Mouse (Mus musculus) Patski (cell line): ENCODE data around the gene Tead4. TPM values are rescaled to one million over a fixed set of nuclear protein-coding genes. Genes with fewer than 3 reads are reported as not detected.

Experiments used
- ATAC-seq: fragments of 100-300 bp; one replicate; pipeline ENCODE4 v1.8.0; 2021
- CTCF ChIA-PET: fragments of 350-600 bp; sonication (Branson Sonifier 250); formaldehyde crosslinking; loops from one replicate; lab custom pipeline; 2022; ENCODE audit warnings: inconsistent platforms; lab: Charles Lee
- POLR2A ChIA-PET: fragments of 350-600 bp; sonication (Branson Sonifier 250); formaldehyde crosslinking; loops from one replicate; lab custom pipeline; 2022; ENCODE audit warnings: antibody characterized with exemption, inconsistent platforms; lab: Charles Lee
- DNase-seq: peaks from one replicate; pipeline ENCODE4 v3.0.0-alpha.2; 2011; ENCODE audit warnings: low read depth, low spot score
- H3K27me3 ChIP-seq: fragments of 371-371 bp; one replicate; pipeline ENCODE4 v1.5.1; 2021
- CTCF ChIP-seq: fragments of 100-300 bp; IDR thresholded peaks from one replicate; pipeline ENCODE4 v1.5.1; 2021
- in situ Hi-C: fragments of 300-500 bp; cut with MboI; formaldehyde crosslinking; loops from 3 replicates; pipeline ENCODE4 v1.11.1; 2018; ENCODE audit warnings: low pct_unique_long_range_greater_than_20kb, mixed read lengths
- polyA plus RNA-seq: library from polyadenylated mRNA; unstranded; gene quantifications from one replicate; pipeline ENCODE4 v1.2.3, GENCODE M21; 2021

Gene Tead4
- polyA plus RNA-seq = 6.1 TPM

DNA sequence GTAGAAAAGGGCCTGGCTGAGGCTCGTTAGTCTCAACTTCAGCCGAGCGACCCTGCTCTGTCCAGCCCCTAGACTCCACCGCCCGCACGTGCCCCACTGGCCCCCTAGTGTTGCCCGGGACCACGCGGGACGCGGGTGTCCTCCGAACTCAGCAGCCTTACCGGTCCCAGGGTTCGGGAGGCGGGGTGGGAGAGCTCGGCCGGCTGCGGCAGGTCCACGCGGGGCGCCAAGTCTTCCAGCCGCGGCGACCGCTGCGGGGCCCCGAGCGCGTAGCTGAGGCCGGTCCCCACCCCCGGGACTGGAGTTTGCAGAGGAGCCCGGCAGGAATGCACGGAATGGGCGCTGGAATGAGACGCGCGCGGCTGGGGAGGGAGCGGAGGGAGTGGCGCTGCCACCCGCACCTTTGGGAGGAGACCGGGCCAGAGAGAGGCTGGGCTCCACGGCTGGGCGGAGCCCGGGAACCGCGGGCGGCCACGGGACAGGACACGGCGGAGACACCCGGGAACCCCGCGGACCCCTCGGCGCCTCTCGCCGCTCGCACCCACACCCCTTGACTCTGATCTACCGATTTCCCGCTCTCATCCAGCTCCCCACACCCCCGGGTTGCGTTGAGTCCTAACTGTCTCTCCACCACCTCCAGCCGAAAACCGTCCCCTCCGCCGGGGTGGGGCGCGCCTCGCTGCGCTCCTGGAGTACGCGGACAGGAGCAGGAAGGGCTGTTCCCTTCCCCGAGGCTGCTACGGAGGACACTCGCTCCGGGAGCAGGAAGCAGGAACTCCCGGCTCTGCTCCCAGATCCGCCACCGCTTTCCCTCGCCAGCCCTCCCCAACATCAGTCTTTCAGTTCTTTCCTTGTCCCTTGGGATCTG is at the start of gene Tead4:
Gene Tead4 (minus strand): TSS at position 690 of the 868 bp plus-strand sequence.
- ATAC-seq = peak; percentile 93
- ChIA-PET POLR2A (interaction anchor here (0.6 to 1.3 kb wide), 3 partner anchors 23 to 82 kb away, joined by 3 read pairs; no protein-coding TSS in a partner anchor), CTCF (interaction anchor here (0.8 to 3.1 kb wide), 5 partner anchors 9 to 111 kb away, joined by 3 to 12 read pairs (median 4); no protein-coding TSS in a partner anchor)
- DNase-seq = no peak
- TF ChIP-seq CTCF = no peak
- in situ Hi-C loops = loop anchor here (5.0 kb wide), 1 partner anchor 58 kb away; no protein-coding TSS in a partner anchor
- no peaks in the 10 kb centered on the region for H3K27me3 ChIP-seq

DNA sequence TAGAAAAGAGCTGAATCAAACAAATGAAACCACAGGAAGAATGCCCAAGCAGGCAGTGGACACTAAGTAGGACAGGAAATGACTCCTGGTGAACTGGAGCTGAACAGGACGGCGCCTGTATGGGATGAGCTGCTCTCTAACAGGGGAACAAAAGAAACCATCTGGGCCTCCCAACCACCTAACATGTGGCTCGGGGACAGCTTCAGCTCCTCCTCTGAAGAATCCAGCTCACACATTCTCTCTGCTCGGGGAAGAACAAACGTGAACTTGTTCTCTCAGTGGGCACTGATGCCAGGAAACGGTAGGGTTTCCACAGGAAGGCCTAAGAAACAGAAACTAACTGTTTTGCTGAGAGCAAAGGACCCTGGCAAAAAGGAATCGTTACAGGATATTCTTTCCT is 49.1 kb upstream of the Tead4 start:
- in situ Hi-C loops = no loop called here
- ATAC-seq = peak; percentile 57
- no peak for TF ChIP-seq CTCF
- no peak for DNase-seq
- no peaks in the 10 kb centered on the region for H3K27me3 ChIP-seq
- POLR2A ChIA-PET = interaction anchor here (2.0 kb wide), 1 partner anchor 10 kb away, joined by 6 read pairs; no protein-coding TSS in a partner anchor
- CTCF ChIA-PET = interaction anchor here (0.7 to 1.6 kb wide), 7 partner anchors 8 to 142 kb away, joined by 3 to 7 read pairs (median 3); no protein-coding TSS in a partner anchor

DNA sequence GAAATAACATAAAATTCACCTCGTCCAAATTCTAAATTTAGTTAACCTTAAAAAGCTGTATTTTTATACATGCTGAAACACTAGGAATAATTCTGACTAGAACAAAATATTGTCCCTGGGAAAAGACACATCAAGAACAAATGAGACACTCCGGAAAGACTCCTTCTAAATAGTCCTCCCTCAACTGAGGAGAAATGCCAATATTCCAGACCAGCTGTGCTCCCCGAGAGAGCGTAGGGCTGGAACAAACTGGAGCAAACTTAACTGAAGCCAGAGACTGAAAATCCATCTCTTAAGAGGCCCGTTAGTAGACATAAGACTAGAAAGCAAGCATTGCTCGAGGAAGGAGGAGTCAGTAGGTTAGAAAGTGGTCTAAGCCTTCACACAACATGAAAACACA is 46.2 kb upstream of the Tead4 start:
- no peak for ATAC-seq
- in situ Hi-C loops = no loop called here
- ChIA-PET POLR2A (no interaction called here), CTCF (interaction anchor here (1.3 kb wide), 2 partner anchors 10 to 12 kb away, joined by 4 read pairs; no protein-coding TSS in a partner anchor)
- H3K27me3 ChIP-seq = no peaks in the 10 kb centered on the region
- no peak for DNase-seq
- no peak for TF ChIP-seq CTCF

DNA sequence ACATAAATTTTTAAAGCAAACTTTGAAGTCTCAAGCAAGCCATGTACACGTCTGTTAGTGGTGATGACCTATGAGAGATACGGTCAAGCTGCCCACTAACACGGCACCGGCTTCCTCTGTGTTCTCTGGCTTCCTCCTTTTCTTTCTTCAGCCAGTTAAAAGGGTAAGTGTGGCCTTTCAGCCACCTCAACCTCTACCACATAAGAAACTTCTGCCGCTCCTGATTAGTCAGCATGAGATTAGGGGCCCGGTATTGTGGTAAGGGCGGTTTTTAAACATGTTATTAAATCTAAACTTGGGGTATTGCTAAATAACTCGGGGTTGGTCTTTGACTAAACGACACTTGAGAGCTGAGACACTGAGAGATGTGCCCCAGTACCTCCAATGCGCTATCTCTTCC is 45.0 kb upstream of the Tead4 start:
- TF ChIP-seq CTCF = no peak
- no peak for DNase-seq
- in situ Hi-C loops = no loop called here
- POLR2A ChIA-PET = no interaction called here
- no peak for ATAC-seq
- H3K27me3 ChIP-seq = no peaks in the 10 kb centered on the region
- CTCF ChIA-PET = interaction anchor here (1.3 kb wide), 1 partner anchor 11 kb away, joined by 4 read pairs; no protein-coding TSS in a partner anchor

DNA sequence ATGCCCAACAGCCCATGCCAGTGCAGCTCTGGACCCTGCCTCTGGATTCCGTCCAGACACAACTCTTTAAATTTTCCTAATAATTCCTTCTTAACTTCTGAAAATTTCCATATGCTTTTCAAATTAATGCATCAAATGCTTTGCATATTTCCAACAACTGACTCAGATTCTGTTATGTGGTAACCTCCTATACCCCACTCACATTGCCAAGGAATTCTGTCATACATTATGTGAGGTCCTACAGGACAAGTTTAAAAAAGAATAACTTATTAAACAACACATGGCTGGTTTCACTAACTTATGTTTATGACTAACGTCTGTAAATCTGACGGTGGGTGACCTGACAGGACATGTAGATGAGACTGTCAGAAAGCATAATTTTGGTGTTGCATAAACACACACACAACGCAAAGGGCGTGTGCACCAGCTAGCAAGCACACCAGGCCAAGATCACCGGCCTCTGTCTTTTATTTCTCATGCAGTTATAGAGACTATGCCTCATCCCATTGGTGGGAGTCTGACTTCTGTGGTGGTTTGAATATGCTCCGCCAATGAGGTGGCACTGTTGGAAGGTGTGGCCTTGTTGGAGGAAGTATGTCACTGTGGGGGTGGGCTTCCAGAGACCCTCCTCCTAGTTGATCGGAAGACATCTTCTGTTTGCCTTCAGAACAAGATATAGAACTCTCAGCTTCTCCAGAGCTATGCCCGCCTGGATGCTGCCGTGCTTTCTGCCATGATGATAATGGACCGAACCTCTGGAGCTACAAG is 41.5 kb upstream of the Tead4 start:
- ChIA-PET POLR2A (interaction anchor here (0.5 kb wide), 1 partner anchor 13 kb away, joined by 5 read pairs; no protein-coding TSS in a partner anchor), CTCF (interaction anchor here (1.1 kb wide), 1 partner anchor 17 kb away, joined by 3 read pairs; no protein-coding TSS in a partner anchor)
- in situ Hi-C loops = no loop called here
- DNase-seq = no peak
- no peak for ATAC-seq
- no peak for TF ChIP-seq CTCF
- no peaks in the 10 kb centered on the region for H3K27me3 ChIP-seq

DNA sequence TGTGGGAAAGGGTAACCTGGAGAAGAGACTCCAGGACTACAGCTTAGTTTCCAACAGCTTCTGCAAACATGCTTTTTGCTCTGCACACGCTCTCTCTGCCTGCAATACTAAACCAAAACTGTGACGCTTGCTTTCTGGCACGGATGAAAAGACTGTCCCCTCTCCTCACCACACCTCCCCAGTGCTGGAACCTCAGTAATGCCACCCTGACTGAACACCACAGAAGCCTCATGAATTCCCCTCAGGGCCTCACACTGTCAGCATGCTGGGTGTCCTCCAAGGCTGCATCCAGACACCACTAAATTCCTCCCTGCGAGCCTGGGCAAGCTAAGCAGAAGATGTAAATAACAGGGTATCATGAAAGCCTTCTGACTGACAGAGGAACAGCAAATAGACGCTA is 38.3 kb upstream of the Tead4 start:
- ChIA-PET CTCF (interaction anchor here (1.1 to 1.9 kb wide), 5 partner anchors 11 to 26 kb away, joined by 3 to 6 read pairs (median 3); no protein-coding TSS in a partner anchor), POLR2A (interaction anchor here (0.5 to 1.3 kb wide), 3 partner anchors 11 to 91 kb away, joined by 4 to 10 read pairs (median 6); no protein-coding TSS in a partner anchor)
- H3K27me3 ChIP-seq = no peaks in the 10 kb centered on the region
- DNase-seq (no peak), ATAC-seq (peak; percentile 78)
- in situ Hi-C loops = no loop called here
- TF ChIP-seq CTCF = no peak

DNA sequence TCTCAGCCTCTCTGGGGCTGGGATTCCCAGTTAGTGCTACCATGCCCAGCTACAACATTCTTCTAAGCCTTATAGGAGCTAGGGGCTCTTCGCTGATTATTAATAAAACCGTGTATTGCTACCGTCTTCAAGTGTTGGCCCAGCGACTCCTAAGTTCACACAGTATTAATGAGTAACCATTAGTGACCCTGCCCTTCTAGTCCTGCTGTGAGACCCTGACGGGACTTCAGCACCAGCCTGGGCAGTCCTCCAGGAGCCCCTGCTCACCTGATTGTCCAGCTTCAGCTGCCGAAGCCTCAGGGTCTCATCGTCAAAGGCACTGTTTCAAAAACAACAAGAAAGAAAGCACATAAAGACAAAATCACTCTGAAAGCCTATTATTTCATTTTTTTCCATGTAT is 36.8 kb upstream of the Tead4 start:
- H3K27me3 ChIP-seq = no peaks in the 10 kb centered on the region
- CTCF ChIA-PET = interaction anchor here (0.9 to 2.1 kb wide), 5 partner anchors 11 to 166 kb away, joined by 3 to 8 read pairs (median 4); no protein-coding TSS in a partner anchor
- ATAC-seq = no peak
- in situ Hi-C loops = no loop called here
- TF ChIP-seq CTCF = no peak
- DNase-seq = no peak
- POLR2A ChIA-PET = no interaction called here

DNA sequence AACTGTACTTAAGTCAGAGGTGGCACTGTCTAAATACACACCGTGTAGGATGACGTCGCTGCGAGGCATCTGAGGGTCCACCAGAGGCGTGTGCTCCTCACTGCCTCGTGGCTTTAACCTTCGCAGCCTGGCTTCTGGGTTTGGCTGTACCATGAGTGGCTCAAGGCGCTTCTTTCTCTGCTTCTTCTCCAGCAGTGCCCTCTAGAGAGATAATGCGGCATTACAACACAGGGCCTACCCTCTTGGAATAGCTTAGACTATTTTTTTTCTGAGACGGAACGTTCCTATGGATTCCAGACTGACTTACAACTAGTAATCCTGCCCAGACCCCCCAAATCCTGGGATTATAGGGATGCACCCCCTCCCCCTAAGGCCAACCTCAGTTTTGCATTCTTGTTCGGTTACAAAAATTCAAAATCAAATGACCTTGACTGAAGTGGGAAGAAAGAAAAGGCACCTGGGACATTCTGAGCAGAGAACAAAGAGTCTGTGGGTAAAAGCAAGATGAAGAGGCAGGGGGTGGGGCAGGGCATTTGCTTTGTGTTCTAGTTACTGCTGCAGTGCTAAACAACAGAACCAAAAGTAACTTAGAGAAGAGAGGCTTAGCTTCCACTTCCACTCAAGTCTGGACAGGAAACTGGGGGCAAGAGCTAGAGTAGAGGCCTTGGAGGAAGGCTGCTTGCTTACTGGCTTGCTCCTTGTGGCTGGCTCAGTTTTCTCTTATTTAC is 33.9 kb upstream of the Tead4 start:
- CTCF ChIA-PET = interaction anchor here (0.7 to 2.1 kb wide), 8 partner anchors 9 to 113 kb away, joined by 3 to 7 read pairs (median 4); no protein-coding TSS in a partner anchor

DNA sequence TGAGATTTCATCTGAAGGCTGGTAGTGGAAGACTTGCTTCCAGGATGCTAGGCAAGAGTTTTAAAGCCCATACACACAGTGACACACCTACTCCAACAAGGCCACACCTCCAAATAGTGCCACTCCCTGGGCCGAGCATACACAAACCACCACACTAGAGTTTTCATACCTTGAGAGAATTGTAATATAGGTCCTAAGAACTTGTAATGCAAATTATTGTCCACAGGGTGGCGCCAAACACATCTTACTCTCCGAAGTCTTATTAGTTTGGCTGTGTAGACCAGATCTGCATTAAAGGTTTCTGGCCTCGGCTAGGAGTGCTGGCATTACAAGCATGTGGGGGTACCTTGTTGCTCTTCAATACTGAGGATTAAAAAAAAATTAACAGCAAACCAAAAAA is 17.7 kb upstream of the Tead4 start:
- POLR2A ChIA-PET = no interaction called here
- peak; percentile 86 for ATAC-seq
- peak; percentile 77 for TF ChIP-seq CTCF

More for the DNA sequence above, 33.9 kb upstream of the Tead4 start:
- no peaks in the 10 kb centered on the region for H3K27me3 ChIP-seq
- ATAC-seq (peak; percentile 44), DNase-seq (no peak)
- in situ Hi-C loops = no loop called here
- POLR2A ChIA-PET = interaction anchor here (0.6 kb wide), 1 partner anchor 27 kb away, joined by 3 read pairs; no protein-coding TSS in a partner anchor
- TF ChIP-seq CTCF = peak; percentile 72

More for the DNA sequence above, 17.7 kb upstream of the Tead4 start:
- in situ Hi-C loops = loop anchor here (5.0 kb wide), 1 partner anchor 39 kb away; the partner anchor contains the start of gene Tulp3
- no peaks in the 10 kb centered on the region for H3K27me3 ChIP-seq
- CTCF ChIA-PET = interaction anchor here (0.7 to 3.5 kb wide), 7 partner anchors 9 to 42 kb away, joined by 3 to 9 read pairs (median 4); no protein-coding TSS in a partner anchor
- DNase-seq = no peak
